Mouse (Mus musculus): Measurements from ENCODE around the gene Rsl1d1.
"Not testable (repeated sequence)": the region's sequence is repeated elsewhere in the genome, so short reads cannot be mapped to it uniquely, and the experiment has no call there.

Gene Rsl1d1

GRCm38 (mm10) chr16:11164695-11165255 is 38.4 kb downstream of the Rsl1d1 start:
- no peak for DNase-seq (ENCODE audit: inconsistent age in 2 of 2, low spot score in 1 of 2)

- DNase-seq (ENCODE audit: inconsistent age in 2 of 2, low spot score in 1 of 2), result not testable (repeated sequence)
Observed at GRCm38 (mm10) chr16:11157721-11158120, 45.4 kb downstream of the Rsl1d1 start.

GRCm38 (mm10) chr16:11154500-11154899 is 48.6 kb downstream of the Rsl1d1 start:
- DNase-seq (ENCODE audit: inconsistent age in 2 of 2, low spot score in 1 of 2), result no peak

- DNase-seq (ENCODE audit: inconsistent age in 2 of 2, low spot score in 1 of 2), result peak; percentile 100
Observed at GRCm38 (mm10) chr16:11143706-11144483, 59.2 kb downstream of the Rsl1d1 start.
